Mouse (Mus musculus) megakaryocyte, embryonic 14.5 days (primary cell): ENCODE data around the gene Plod3.

Experiments
- FLI1 ChIP-seq: IDR thresholded peaks from 2 replicates; pipeline ENCODE4 v1.6.1; 2012; ENCODE audit warnings: low read length, inconsistent platforms, mixed read lengths
- GATA1 ChIP-seq: IDR thresholded peaks from 3 replicates; pipeline ENCODE4 v1.6.1; 2012; ENCODE audit warnings: mixed read lengths, low read length, inconsistent platforms, borderline replicate concordance

GRCm38 (mm10) chr5:136965686-136966085 lies 21.1 kb upstream of the Plod3 start:
- TF ChIP-seq GATA1 (no peak), FLI1 (no peak)
